8 mouse cellular contexts compared by ENCODE assay signal in the genomic region with DNA sequence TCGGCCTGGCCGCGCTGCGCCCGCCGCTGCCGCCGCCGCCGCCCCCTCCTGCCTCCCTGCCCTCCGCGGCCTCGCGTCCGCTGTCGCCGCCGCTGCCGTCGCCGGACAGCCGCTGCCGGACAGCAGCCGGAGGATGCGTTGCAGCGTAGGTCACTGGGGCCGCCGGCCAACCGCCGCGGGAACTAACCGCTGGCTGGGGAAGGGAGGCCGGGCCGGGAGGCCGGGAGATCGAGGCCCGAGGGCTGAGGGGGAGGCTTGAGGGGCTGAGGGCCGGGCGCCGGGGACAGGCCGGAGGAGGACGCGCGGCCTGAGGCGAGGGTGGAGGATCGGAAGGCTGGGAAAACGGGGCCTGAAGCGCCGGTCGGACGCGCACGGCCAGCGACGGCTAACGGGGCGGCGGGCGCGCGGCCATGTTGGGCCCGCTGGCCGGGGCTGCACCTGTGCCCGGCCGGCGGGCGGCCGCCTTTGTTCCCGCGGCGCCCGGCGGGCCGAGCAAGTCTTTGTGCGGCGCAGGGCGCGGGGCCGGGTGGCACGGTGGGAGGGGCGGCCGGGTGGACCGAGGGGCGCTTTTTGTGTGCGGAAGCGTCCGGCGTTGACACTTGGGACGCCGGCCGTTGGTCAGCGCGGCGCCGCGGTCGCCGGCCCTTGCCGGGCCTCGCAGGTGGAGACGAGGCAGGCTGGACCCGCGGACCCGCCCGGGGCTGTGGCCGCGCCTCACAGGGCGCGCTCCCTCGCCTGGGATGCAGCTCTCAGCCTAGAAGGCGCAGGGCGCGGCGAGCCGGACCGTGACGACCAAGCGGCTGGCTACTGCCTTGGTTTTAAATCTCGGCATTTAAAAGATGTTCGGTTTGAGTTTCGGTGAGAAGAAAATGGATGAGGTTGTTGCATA. TPM values are rescaled to one million over a fixed set of nuclear protein-coding genes. Genes with fewer than 3 reads are reported as not detected.
DNase-seq lines count a peak whose midpoint lies in the region; ATAC-seq and TF ChIP-seq lines count a peak whose summit lies in the region.

No protein-coding gene starts in this region.

- under 1% methylated on average over 102 of the region's 121 CpGs for WGBS in hindbrain, embryonic 15.5 days
- under 1% methylated on average over 119 of the region's 121 CpGs for WGBS in midbrain, embryonic 10.5 days
- whole genome bisulfite sequencing in small intestine, adult 2 months: under 1% methylated on average over 114 of the region's 121 CpGs

- H3K4me1 ChIP-seq in hindbrain, embryonic 15.5 days (replicated peaks): peaks cover 49% of the 10 kb centered on the region
- H3K4me1 ChIP-seq in midbrain, embryonic 10.5 days: peaks cover 69% of the 10 kb centered on the region
- peaks cover 7% of the 10 kb centered on the region; the same call in 1 of the 2 replicates for H3K4me1 ChIP-seq in small intestine, adult 2 months (ENCODE audit: control insufficient read depth, insufficient read depth, insufficient read length, low read length)

- peak overlapping the region; percentile 98 for H3K27ac ChIP-seq in hindbrain, embryonic 15.5 days (replicated peaks)
- H3K27ac ChIP-seq in midbrain, embryonic 10.5 days (replicated peaks): peak overlapping the region; percentile 100
- H3K27ac ChIP-seq in small intestine, adult 2 months (ENCODE audit: insufficient read depth, low read depth, low read length): peak overlapping the region; percentile 60

- peak overlapping the region; percentile 86 for H3K4me3 ChIP-seq in hindbrain, embryonic 15.5 days
- H3K4me3 ChIP-seq in midbrain, embryonic 10.5 days: peak overlapping the region; percentile 99
- H3K4me3 ChIP-seq in small intestine, adult 2 months (ENCODE audit: low read depth, low read length): peak overlapping the region; percentile 79

- peak overlapping the region; percentile 92 for H3K9ac ChIP-seq in hindbrain, embryonic 15.5 days

- peak; percentile 22; the same call in 1 of the 2 replicates for TF ChIP-seq POLR2A in small intestine, adult 2 months (IDR thresholded peaks at IDR 0.05; ENCODE audit: low read depth, low read length)

- ATAC-seq in hindbrain, embryonic 15.5 days (ENCODE audit: low FRiP score, low read depth): peak; percentile 46
- ATAC-seq in inflammation-experienced regulatory T-cells, adult 6 months: no peak

- no peak for TF ChIP-seq CTCF in small intestine, adult 2 months (IDR thresholded peaks at IDR 0.05; ENCODE audit: extremely low read depth, insufficient read length, insufficient replicate concordance, low read depth, low read length)

- no peaks in the 10 kb centered on the region for H3K36me3 ChIP-seq in hindbrain, embryonic 15.5 days
- H3K36me3 ChIP-seq in midbrain, embryonic 10.5 days: peaks cover 31% of the 10 kb centered on the region
- no peaks in the 10 kb centered on the region for H3K36me3 ChIP-seq in small intestine, adult 2 months (ENCODE audit: control insufficient read depth, insufficient read depth, low read length)

- DNase-seq in ZHBTc4 (ENCODE audit: low read depth, low spot score): peak; percentile 59
- peak; percentile 66 to 76 for DNase-seq in cerebellum, postnatal 14 days
- DNase-seq in frontal cortex, postnatal 25 days (ENCODE audit: low spot score in 2 of 2): peak; percentile 15 to 21
- peak; percentile 60 to 68 for DNase-seq in left cerebral cortex, postnatal 36 days (ENCODE audit: low spot score in 2 of 2)
- DNase-seq in midbrain, embryonic 10.5 days (ENCODE audit: low spot score): peak; percentile 76

- H3K4me2 ChIP-seq in hindbrain, embryonic 15.5 days: peak overlapping the region; percentile 83

- intact Hi-C loops in left cerebral cortex, postnatal 36 days (cut with DNase I): loop anchor here (1.0 to 5.0 kb wide), 2 partner anchors 39 to 116 kb away; partner anchors contain the start of genes Letm1 and Nelfa

- no peaks in the 10 kb centered on the region for H3K9me3 ChIP-seq in hindbrain, embryonic 15.5 days
- no peaks in the 10 kb centered on the region for H3K9me3 ChIP-seq in midbrain, embryonic 10.5 days (replicated peaks)

- H3K27me3 ChIP-seq in hindbrain, embryonic 15.5 days: no peaks in the 10 kb centered on the region
- no peaks in the 10 kb centered on the region for H3K27me3 ChIP-seq in midbrain, embryonic 10.5 days (ENCODE audit: low read depth, poor library complexity, severe bottlenecking)
- no peaks in the 10 kb centered on the region for H3K27me3 ChIP-seq in small intestine, adult 2 months (ENCODE audit: control insufficient read depth, insufficient read depth, low read length)

RNA-seq across cellular contexts. Expression of gene Nsd2, which starts 0.5 kb away (rescaled TPM):
- polyA plus RNA-seq in hindbrain, embryonic 15.5 days (2015; fragmentation: Nextera tagmentation; extraction: Ambion mirVana): 67.4 and 77.9 TPM in 2 replicates
- total RNA-seq in left cerebral cortex, postnatal 36 days (2021): 100 to 1,000 TPM; 139 to 141 TPM
- polyA plus RNA-seq in midbrain, embryonic 10.5 days (2016; fragmentation: Nextera tagmentation; extraction: Ambion mirVana): 91.0 and 97.6 TPM in 2 replicates
- polyA plus RNA-seq in small intestine, adult 2 months (2012; rRNA removed): 1.8 and 5.8 TPM in 2 replicates
- polyA plus RNA-seq in inflammation-experienced regulatory T-cells, adult 6 months (2017; shearing (Covaris generic)): 10 to 100 TPM; 15.1 to 31.2 (median 20.2) TPM

RNA-seq across cellular contexts. Expression of gene Letm1, which starts 38.4 kb away (rescaled TPM):
- 72.8 and 76.7 TPM in 2 replicates for polyA plus RNA-seq in hindbrain, embryonic 15.5 days (2015; fragmentation: Nextera tagmentation; extraction: Ambion mirVana)
- total RNA-seq in left cerebral cortex, postnatal 36 days (2021): 100 to 1,000 TPM; 108 to 113 TPM
- polyA plus RNA-seq in midbrain, embryonic 10.5 days (2016; fragmentation: Nextera tagmentation; extraction: Ambion mirVana): 47.7 and 50.6 TPM in 2 replicates
- 64.4 and 127 TPM in 2 replicates for polyA plus RNA-seq in small intestine, adult 2 months (2012; rRNA removed)
- 10 to 100 TPM in 2 of 3 experiments, 1 to 10 TPM in 1; 9.1 to 21.2 (median 19.4) TPM for polyA plus RNA-seq in inflammation-experienced regulatory T-cells, adult 6 months (2017; shearing (Covaris generic))

Comparison
In these comparisons a context has a peak if more than half of its experiments do, and no peak if none do; other contexts are left out.
1. DNase-seq: peak in every context shown above with its lines; median percentile 76 in midbrain, embryonic 10.5 days; 71 in cerebellum, postnatal 14 days; 64 in left cerebral cortex, postnatal 36 days; 59 in ZHBTc4; 18 in frontal cortex, postnatal 25 days.